Mouse (Mus musculus) liver, embryonic 14.5 days (tissue): ENCODE results near the gene Kntc1.

Experiments
- CTCF ChIP-seq: IDR thresholded peaks from 2 replicates; pipeline ENCODE4 v1.5.1; 2016; ENCODE audit warnings: antibody characterized with exemption, low read depth, control low read depth
- EP300 ChIP-seq: IDR thresholded peaks from 2 replicates; pipeline ENCODE4 v1.6.1; 2016; ENCODE audit warnings: antibody characterized with exemption, low read depth

GRCm38 (mm10) chr5:123869615-123870014 is 120.1 kb downstream of the Kntc1 start:
- TF ChIP-seq CTCF: no peak
- TF ChIP-seq EP300: no peak
